Mouse (Mus musculus): Measurements from ENCODE around the gene Gm572. TPM values are rescaled to one million over a fixed set of nuclear protein-coding genes. Genes with fewer than 3 reads are reported as not detected.
A peak's percentile ranks its signal among the peaks of the same experiment; 100 is the strongest.

The Gm572 gene
- polyA plus RNA-seq, 1 experiment from 2014 or later, result not detected

DNA sequence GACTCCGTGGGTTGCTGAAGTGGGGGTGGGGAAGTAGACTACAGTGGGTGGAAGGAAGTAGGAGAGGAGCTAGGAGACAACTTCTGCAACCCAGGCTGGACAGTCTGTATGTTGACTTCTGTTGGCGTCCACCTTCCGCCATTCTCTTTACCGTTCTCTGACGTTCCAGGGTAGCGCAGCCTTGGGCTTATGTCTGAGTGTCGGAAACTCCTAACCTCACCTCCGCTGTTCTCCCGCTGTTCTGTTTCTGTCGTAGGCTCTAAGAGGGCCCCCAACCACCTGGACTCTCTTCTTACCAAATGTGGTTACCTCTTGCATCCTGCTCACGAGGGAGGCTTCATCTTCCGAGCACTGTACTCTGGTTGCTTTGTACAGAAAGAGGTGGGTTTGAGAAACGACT lies 14.7 kb downstream of the Gm572 start:
- H3K9me3 ChIP-seq (replicated peaks), result no peaks in the 10 kb centered on the region
- peaks cover 9% of the 10 kb centered on the region for H3K27me3 ChIP-seq (ENCODE audit: low read depth, poor library complexity, severe bottlenecking)
- DNase-seq (ENCODE audit: low spot score), result no peak
- H3K27ac ChIP-seq, result no peak overlapping the region
- no peaks in the 10 kb centered on the region for H3K36me3 ChIP-seq
- WGBS, result 91% methylated on average over 13 of the region's 13 CpGs
- no peak overlapping the region for H3K4me3 ChIP-seq
- H3K4me1 ChIP-seq, result peaks cover 28% of the 10 kb centered on the region

DNA sequence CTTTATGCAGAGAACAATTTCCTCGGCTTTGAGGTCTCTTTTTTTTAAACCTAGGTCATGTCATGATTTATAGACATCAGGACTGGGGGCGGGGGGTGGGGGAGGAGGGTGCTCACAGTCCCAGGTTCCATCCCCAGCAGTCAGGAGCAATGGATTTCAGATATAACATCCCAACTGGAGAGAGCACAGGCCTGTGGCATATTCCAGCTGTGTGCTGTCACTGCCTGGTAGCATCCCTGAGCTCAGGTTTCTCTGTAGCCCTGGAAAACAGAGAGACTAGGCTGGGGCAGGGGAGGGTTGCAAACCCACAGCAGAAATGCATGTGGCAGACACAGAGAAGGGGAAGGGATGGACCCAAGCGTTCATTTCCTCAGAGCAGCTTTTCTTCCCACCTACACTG lies 17.1 kb downstream of the Gm572 start:
- no peak overlapping the region for H3K27ac ChIP-seq
- DNase-seq (ENCODE audit: low spot score), result no peak
- H3K4me1 ChIP-seq, result peaks cover 46% of the 10 kb centered on the region
- H3K36me3 ChIP-seq, result no peaks in the 10 kb centered on the region
- 38% methylated on average over 3 of the region's 3 CpGs for WGBS
- no peaks in the 10 kb centered on the region for H3K9me3 ChIP-seq (replicated peaks)
- H3K27me3 ChIP-seq (ENCODE audit: low read depth, poor library complexity, severe bottlenecking), result peaks cover 24% of the 10 kb centered on the region
- no peak overlapping the region for H3K4me3 ChIP-seq

DNA sequence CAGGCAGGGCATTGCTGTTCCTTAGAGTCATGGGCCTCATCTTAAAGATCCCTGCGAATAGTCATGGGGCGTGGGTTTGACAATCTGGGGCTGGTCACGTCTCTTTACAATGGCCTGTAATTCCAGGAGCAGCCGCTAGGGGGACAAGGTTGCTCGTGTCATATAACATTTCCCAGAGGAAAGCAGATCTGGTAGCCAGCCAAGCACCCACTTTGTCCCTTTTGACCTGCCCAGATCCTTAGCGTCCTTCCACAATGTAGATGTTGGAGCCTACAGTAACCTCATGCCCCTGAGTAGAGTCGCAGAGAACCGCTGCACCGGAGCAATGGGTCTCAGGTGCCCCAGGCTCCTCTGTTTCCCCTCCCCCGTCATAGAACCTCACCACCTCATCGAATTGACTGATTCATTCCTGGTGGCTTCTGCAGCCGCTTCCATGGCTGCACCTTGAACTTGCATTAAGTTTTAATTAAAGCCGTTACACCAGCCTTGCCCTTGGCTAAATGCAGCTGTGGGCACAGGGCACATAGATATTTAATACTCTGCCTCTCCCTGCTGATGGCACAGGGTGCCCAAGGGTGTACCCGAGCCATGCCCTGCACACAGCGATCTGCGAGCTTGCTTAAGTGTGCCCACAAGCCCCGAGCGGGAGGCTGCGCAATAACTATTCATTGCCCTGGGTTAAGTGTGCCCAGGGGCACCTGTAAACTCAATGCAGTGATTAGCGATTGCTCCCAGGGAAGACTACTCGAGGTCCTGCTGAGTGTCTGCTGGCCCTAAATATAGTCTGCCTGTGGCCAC lies 19.2 kb downstream of the Gm572 start:
- peak overlapping the region; percentile 19; the same call in 1 of the 2 replicates for H3K27ac ChIP-seq
- H3K27me3 ChIP-seq (ENCODE audit: low read depth, poor library complexity, severe bottlenecking), result peaks cover 28% of the 10 kb centered on the region
- no peaks in the 10 kb centered on the region for H3K36me3 ChIP-seq
- peaks cover 34% of the 10 kb centered on the region for H3K4me1 ChIP-seq
- 42% methylated on average over 21 of the region's 21 CpGs for WGBS
- no peaks in the 10 kb centered on the region for H3K9me3 ChIP-seq (replicated peaks)
- peak; percentile 91 for DNase-seq (ENCODE audit: low spot score)
- H3K4me3 ChIP-seq, result no peak overlapping the region

DNA sequence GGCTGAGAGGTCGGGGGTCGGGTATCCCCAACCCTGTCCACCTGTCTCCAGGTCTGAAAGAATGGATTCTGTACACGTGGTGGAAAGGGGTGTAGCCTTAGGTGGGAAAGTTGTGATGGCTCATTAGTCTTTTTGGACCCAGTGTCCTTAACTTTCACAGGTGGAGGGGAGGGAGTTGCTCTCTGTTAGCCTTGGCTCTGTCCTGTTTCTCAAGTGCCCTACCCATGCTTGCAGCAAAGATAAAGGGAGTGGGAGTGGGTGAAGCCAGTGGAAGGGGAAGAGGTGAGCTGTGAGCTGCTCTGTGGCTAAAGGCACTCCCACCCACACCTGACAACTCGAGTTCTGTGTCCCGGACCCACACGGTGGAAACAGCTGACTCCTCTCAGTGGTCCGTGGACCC lies 20.2 kb downstream of the Gm572 start:
- H3K36me3 ChIP-seq, result no peaks in the 10 kb centered on the region
- no peak for DNase-seq (ENCODE audit: low spot score)
- 81% methylated on average over 7 of the region's 7 CpGs for WGBS

DNA sequence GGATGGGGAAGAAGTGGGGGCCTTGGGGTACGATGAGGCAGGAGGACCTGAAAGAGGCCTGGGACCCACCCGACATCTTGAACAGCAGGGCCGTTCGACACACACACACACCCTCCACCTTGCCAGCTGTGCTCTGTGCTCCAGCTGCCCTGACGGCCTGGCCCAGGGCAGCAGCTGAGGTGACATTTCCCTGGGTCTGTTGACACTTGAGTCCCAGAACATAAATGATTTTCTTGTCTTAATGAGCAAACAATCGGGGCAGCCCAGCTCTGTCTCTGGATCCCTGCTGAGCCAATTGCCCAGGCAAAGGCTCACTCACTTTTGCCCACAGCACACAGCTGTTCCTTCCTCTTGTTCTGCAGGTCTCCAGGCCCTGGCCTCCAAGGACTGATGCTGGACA lies 20.9 kb downstream of the Gm572 start:
- Histone ChIP-seq H3K36me3 (no peaks in the 10 kb centered on the region), H3K27ac (no peak overlapping the region), H3K27me3 (ENCODE audit: low read depth, poor library complexity, severe bottlenecking) (peaks cover 28% of the 10 kb centered on the region), H3K9me3 (replicated peaks) (no peaks in the 10 kb centered on the region), H3K4me3 (no peak overlapping the region), H3K4me1 (peaks cover 34% of the 10 kb centered on the region)
- DNase-seq (ENCODE audit: low spot score), result no peak
- WGBS, result 50% methylated on average over 6 of the region's 6 CpGs

More for the DNA sequence above, 20.2 kb downstream of the Gm572 start:
- Histone ChIP-seq H3K27me3 (ENCODE audit: low read depth, poor library complexity, severe bottlenecking) (peaks cover 28% of the 10 kb centered on the region), H3K4me1 (peaks cover 30% of the 10 kb centered on the region), H3K27ac (no peak overlapping the region), H3K9me3 (replicated peaks) (no peaks in the 10 kb centered on the region), H3K4me3 (no peak overlapping the region)

DNA sequence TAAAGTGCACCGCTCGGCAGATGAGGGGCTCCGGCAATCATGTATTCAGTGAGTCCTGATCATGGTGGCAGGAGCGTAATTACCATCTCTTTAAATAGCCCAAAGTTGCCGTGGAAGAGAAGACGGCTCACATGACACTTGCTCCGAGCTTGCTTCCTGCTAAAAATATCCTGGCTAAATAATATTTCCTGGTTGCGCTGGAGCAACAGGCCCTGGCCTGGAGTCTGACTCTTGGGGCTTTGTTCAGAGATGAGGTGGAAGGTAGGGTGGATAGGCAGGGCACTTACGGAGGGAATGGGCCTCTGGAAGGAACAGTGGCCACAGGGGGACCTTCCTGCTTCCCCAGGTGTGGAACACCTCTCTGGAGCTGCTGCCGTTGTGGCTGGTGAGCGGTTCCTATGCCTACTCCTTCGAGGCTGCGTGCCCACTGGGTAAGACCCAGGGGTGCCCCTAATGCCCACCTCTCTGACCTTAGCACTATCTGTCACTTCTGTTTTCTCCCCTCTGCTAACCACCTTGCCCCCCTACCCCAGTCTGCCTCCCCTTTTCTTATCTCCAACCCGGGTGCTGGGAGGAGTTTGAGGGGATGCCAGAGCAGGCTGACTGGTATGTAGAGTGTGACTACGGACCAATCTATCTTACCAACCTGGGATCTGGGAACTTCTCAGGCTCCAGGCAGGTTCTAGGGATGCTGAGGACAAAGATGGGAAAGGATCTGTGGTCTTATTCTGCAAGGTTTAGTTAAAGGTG lies 24.1 kb downstream of the Gm572 start:
- WGBS, result 88% methylated on average over 15 of the region's 15 CpGs
- DNase-seq (ENCODE audit: low spot score), result no peak

DNA sequence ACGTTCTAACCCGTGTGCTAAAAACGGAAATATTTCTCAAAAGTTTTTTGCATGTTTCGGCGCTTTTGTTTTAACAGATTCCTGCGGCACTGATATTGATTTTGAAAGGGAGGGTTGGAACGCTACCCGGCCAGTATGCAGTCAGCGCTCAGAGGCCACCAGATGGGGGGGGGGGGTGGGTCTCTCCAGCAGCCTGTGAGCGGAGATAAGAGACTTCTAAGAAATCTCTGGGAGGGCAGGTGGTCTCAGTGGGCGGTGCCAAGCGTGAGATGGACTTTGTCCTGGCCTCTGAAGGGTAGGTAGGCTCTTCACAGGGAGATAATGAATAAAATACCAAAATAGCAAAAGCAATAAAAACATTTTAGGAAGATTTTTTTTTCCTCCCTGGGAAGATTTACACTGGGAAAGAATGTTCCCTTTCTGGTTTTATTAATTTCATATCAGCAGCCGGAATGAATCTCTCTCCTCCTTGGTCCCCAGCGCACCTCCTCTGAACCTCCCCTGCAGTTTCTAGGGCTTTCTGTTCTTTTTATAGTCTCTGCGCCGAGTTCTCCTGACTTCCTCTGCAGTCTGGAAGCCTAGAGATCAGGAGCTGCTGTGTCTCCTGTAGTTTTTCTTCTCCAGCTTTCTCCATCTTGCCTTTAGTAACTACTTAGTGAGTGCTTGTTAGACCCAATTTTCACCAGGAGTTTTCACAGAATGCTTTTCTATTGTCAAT lies 28.3 kb downstream of the Gm572 start:
- H3K36me3 ChIP-seq, result no peaks in the 10 kb centered on the region
- WGBS, result 57% methylated on average over 16 of the region's 16 CpGs
- no peak overlapping the region for H3K27ac ChIP-seq
- no peak for DNase-seq (ENCODE audit: low spot score)
- peaks cover 12% of the 10 kb centered on the region; the same call in 1 of the 2 replicates for H3K27me3 ChIP-seq (ENCODE audit: low read depth, poor library complexity, severe bottlenecking)
- H3K4me3 ChIP-seq, result no peak overlapping the region
- H3K4me1 ChIP-seq, result peaks cover 29% of the 10 kb centered on the region
- no peaks in the 10 kb centered on the region for H3K9me3 ChIP-seq (replicated peaks)

More for the DNA sequence above, 24.1 kb downstream of the Gm572 start:
- Histone ChIP-seq H3K4me1 (peaks cover 33% of the 10 kb centered on the region), H3K27ac (no peak overlapping the region), H3K36me3 (no peaks in the 10 kb centered on the region), H3K27me3 (ENCODE audit: low read depth, poor library complexity, severe bottlenecking) (peaks cover 23% of the 10 kb centered on the region), H3K4me3 (no peak overlapping the region), H3K9me3 (replicated peaks) (no peaks in the 10 kb centered on the region)

DNA sequence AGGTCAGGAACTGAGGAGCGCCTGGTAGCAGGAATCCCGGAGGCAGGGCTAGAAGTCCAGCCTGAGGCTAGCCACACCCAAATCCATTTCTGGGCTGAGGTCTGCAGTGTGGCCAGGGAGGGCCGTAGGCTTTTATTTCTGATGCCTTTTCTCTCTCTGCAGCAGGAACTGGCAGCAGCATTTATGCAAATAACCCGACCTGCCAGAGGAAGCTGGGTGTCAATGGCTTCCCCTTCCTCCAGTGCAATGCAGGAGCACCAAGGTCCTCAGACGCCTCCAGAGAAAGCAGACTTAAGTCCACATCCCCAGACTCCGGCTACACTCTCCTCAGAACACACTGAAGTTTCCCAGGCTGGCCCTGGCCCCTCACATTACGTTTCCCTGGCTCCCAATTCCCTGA lies 31.9 kb downstream of the Gm572 start:
- 0 out of 2 replicates have a peak overlapping the region, but pooled peaks have one; percentile 32 for H3K27ac ChIP-seq
- 33% methylated on average over 7 of the region's 7 CpGs for WGBS
- no peak for DNase-seq (ENCODE audit: low spot score)

DNA sequence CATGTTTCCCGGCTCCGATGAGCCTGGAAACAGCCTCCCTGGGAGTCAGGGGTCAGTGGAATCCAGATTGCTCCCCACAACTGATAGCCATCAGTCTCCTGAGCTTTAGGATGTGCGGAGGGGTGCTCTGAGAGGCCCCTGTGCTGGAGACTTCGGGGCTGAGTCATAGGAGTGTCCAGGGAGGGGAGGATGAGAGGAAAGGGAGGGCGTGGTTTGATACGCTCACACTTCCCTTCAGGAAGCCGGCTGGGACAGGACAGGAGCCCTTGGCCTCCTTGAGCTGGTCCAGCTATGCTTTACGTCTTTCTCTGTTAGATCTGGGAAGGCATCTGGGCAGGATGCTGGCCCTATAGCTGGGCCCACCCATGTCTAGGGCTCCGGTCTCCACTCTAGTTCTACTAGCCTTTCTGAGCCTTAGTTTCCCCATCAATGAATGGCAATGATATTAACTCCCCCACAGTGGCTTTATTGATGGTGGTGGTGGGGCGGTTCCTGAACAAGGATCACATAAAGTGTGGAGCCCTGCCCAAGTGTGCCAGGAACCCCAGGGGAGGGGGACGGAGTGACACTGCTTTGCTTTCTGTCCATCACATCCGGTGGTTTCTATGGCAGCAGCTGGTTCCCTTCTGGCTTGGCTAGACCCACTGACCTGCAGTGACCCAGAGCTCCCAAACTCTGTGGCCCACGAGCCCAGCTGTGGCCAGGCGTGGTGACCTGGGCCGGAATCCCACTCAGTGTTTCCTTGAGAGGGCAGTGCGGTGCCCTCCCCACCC lies 33.3 kb downstream of the Gm572 start:
- DNase-seq (ENCODE audit: low spot score), result no peak
- WGBS, result 41% methylated on average over 16 of the region's 16 CpGs
- H3K9me3 ChIP-seq (replicated peaks), result no peaks in the 10 kb centered on the region
- H3K4me1 ChIP-seq, result peaks cover 45% of the 10 kb centered on the region
- H3K4me3 ChIP-seq, result no peak overlapping the region
- H3K27ac ChIP-seq, result peak overlapping the region; percentile 5
- H3K36me3 ChIP-seq, result no peaks in the 10 kb centered on the region
- H3K27me3 ChIP-seq (ENCODE audit: low read depth, poor library complexity, severe bottlenecking), result peaks cover 19% of the 10 kb centered on the region; the same call in 1 of the 2 replicates

More for the DNA sequence above, 31.9 kb downstream of the Gm572 start:
- no peaks in the 10 kb centered on the region for H3K36me3 ChIP-seq
- no peaks in the 10 kb centered on the region for H3K9me3 ChIP-seq (replicated peaks)
- peaks cover 14% of the 10 kb centered on the region; the same call in 1 of the 2 replicates for H3K27me3 ChIP-seq (ENCODE audit: low read depth, poor library complexity, severe bottlenecking)
- H3K4me1 ChIP-seq, result peaks cover 48% of the 10 kb centered on the region
- H3K4me3 ChIP-seq, result no peak overlapping the region

DNA sequence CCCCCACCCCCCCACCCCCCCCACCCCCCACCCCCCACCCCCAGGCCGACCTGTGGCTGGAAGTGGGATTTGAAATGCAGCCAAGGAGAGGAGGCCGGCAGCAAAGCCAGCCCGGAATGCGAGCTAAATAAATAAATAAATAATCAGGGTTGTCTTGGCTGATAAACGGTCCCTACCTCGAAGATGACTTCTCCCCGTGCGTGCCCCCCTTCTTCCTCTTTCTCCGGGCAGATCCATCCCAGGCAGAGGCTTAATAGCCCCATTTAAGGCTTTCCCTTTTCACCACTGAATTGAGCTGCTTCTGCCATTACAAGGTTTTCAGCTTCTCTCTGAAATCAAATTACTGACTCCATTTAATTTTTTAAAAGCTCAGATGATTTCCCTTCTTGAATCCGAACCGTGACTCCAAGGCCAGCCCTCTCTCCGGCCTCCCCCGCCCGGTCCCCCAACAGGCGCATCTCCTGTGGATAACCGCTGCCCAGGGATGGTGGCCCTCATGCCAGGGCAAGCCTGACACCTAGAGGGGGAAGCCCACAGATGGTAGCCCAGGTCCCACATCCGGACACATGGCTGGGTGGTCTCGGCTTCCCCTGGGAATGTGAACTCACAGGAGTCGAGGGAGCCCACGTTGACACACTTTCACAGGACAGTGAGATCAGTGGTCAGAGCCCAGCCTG lies 34.0 kb downstream of the Gm572 start:
- peaks cover 23% of the 10 kb centered on the region; the same call in 1 of the 2 replicates for H3K27me3 ChIP-seq (ENCODE audit: low read depth, poor library complexity, severe bottlenecking)
- H3K4me3 ChIP-seq, result no peak overlapping the region
- H3K4me1 ChIP-seq, result peaks cover 52% of the 10 kb centered on the region
- H3K9me3 ChIP-seq (replicated peaks), result no peaks in the 10 kb centered on the region
- DNase-seq (ENCODE audit: low spot score), result no peak
- WGBS, result 45% methylated on average over 20 of the region's 20 CpGs
- H3K36me3 ChIP-seq, result no peaks in the 10 kb centered on the region
- peak overlapping the region; percentile 11; the same call in 1 of the 2 replicates for H3K27ac ChIP-seq

DNA sequence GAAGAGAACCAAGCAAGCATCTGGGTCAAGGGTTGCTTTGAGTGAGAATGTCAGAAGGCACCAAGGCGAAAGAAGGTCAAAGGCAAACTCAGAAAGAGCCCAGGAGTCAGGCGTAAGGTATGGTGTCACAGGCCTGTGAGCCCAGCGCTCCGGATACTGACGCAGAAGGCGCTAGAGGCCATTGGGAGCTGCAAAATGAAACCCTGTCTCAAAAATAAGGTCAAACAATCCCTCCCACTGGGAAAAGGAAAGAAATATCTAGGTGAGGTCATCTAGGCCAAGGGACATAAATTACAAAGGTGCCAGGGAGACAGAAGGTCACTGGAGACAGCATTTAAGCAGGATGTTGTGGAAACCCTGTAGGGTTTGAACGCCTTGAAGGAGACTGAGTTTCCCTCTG lies 35.0 kb downstream of the Gm572 start:
- peaks cover 30% of the 10 kb centered on the region; the same call in 1 of the 2 replicates for H3K27me3 ChIP-seq (ENCODE audit: low read depth, poor library complexity, severe bottlenecking)
- no peak overlapping the region for H3K27ac ChIP-seq
- H3K9me3 ChIP-seq (replicated peaks), result no peaks in the 10 kb centered on the region
- H3K36me3 ChIP-seq, result no peaks in the 10 kb centered on the region
- 56% methylated on average over 7 of the region's 7 CpGs for WGBS
- H3K4me1 ChIP-seq, result peaks cover 62% of the 10 kb centered on the region
- no peak overlapping the region for H3K4me3 ChIP-seq
- DNase-seq (ENCODE audit: low spot score), result no peak

All from limb, embryonic 10.5 days (tissue).